Mouse (Mus musculus): Measurements from ENCODE around the gene Galnt5. TPM values are rescaled to one million over a fixed set of nuclear protein-coding genes. Genes with fewer than 3 reads are reported as not detected.

Galnt5 gene
- total RNA-seq, 2 experiments from 2014 or later = not detected

DNA sequence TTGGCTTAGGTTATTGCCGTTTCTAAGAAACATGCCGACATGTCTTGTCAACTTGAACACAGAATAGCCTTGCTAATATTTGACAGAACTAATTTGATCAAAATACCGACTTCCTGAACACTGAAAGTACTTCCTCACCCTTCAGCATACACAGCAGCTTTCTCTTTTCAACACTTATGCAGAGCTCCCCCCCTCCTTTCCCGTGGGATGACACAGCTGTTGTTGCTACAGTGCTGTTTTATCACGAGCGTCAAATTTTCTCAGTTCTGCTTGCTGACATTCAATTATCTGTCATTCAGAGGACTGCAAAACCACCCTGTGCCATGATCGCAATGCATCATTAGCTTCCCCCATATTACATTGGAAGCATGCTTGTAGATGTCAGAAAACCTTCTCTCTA is 44.2 kb downstream of the Galnt5 start:
- intact Hi-C loops (cut with DNase I) = no loop called here
- TF ChIP-seq CTCF (IDR thresholded peaks at IDR 0.05) = no peak
- H3K4me3 ChIP-seq = no peak overlapping the region
- H3K27ac ChIP-seq = no peak overlapping the region
- peak; percentile 12 to 32 for DNase-seq (ENCODE audit: extremely low spot score in 1 of 2, low spot score in 2 of 2)

DNA sequence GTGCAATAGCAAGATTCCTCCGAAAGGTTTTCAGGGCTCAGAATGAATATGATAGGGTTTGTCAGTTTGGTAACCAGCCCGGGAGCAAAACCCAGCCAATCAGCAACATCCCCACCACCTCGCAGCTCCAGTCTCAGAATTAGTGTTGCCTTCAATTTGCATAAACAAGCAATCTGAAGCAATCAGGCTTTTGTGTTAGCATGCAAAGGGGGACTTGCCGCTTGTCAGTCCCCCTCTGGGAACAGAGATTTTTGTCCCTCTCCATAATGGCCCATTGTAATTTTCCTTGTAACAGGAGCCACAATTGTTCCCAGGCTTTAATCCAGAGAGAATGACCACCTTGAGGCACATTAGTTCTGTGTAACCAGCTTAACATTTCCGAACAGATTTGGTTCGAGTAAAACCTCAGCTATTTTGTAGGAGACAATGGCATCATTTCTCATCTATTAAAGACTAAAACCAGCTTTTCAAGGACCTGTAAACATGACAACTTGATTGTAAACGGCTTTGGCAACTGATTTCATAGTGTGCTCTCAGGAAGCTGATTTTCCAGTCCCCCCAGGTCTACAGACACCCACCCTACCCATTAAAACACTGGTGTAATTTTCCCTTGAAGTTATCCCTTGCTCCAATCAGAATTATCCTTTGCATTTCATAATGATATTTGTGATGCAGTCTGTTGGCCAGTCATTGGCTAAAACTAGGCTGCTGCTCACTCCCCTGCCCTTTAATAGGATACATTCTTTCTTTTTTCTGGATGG is 55.3 kb downstream of the Galnt5 start, which contains the start of gene Ermn:
Ermn (minus strand) TSS at position 44 of the 761 bp plus-strand sequence.
- Histone ChIP-seq H3K4me3 (peak within 1 kb of the TSS; percentile 5; the same call in 1 of the 2 replicates), H3K27ac (no peak within 1 kb of the TSS)
- DNase-seq (ENCODE audit: extremely low spot score in 1 of 2, low spot score in 2 of 2) = no peak
- TF ChIP-seq CTCF (IDR thresholded peaks at IDR 0.05) = no peak
- intact Hi-C loops (cut with DNase I) = no loop called here

DNA sequence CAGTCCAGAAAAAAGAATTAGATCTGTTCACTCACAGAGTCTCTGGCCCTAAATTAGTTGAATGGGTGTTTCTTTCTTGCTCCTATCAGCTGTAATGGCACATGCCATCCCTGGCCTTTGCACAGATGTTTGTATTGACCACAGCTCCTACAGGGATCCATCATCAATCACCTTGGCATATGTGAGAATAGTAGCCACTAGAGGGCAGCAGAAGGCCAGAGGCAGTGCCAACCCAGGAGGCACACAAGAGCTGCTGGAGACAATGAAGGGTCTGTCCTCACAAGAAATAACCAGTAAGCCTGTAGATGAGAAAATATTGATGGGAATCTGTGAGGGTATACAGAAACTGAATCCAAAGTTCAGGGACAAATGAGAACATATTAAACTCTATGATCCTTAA is 57.7 kb downstream of the Galnt5 start:
- Histone ChIP-seq H3K27ac (no peak overlapping the region), H3K4me3 (no peak overlapping the region)
- peak; percentile 90 for TF ChIP-seq CTCF (IDR thresholded peaks at IDR 0.05)
- peak; percentile 32 to 59 for DNase-seq (ENCODE audit: extremely low spot score in 1 of 2, low spot score in 2 of 2)
- intact Hi-C loops (cut with DNase I) = loop anchor here (2.0 to 5.0 kb wide), 4 partner anchors 143 to 612 kb away; no protein-coding TSS in a partner anchor

DNA sequence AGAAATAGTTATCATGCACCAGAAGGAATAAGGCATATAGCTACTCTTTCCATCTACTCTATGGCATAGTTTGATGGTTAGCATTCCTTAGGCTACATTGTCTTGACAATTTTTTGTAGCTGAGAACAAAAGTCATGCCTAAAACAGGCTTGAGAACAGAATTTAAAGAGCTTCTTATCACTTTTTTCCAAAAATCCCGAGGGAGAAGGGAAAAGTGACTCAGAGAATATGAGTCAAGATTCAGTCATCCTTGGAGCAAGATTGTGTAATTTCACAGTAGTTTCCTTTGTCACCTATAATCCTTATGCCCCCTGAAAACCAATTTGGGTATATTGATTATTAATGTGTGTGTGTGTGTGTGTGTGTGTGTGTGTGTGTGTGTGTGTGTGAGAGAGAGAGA is 82.2 kb downstream of the Galnt5 start:
- intact Hi-C loops (cut with DNase I) = no loop called here

DNA sequence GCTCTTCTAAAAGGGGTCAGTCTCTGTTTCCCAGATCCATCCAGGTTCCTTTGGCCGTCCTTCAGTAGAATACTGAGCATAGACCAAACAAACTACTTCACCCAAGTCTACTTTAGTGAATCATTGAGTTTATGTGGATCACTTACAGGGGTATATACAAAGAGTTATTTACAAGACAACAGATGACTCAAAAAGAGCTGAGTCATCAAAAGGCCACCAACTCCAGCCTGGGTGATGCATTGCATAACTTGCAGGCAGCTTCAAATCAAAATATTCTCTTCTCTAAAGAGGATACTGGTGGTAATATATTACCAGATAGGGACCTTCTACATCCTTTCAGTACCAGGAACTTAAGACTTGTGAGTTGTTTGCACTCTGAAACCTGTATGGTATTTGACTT is 88.7 kb downstream of the Galnt5 start:
- DNase-seq (ENCODE audit: extremely low spot score in 1 of 2, low spot score in 2 of 2) = no peak
- TF ChIP-seq CTCF (IDR thresholded peaks at IDR 0.05) = no peak
- H3K4me3 ChIP-seq = no peak overlapping the region
- H3K27ac ChIP-seq = no peak overlapping the region
- intact Hi-C loops (cut with DNase I) = no loop called here

More for the DNA sequence above, 82.2 kb downstream of the Galnt5 start:
- no peak for DNase-seq (ENCODE audit: extremely low spot score in 1 of 2, low spot score in 2 of 2)
- Histone ChIP-seq H3K4me3 (no peak overlapping the region), H3K27ac (no peak overlapping the region)
- TF ChIP-seq CTCF (IDR thresholded peaks at IDR 0.05) = no peak

DNA sequence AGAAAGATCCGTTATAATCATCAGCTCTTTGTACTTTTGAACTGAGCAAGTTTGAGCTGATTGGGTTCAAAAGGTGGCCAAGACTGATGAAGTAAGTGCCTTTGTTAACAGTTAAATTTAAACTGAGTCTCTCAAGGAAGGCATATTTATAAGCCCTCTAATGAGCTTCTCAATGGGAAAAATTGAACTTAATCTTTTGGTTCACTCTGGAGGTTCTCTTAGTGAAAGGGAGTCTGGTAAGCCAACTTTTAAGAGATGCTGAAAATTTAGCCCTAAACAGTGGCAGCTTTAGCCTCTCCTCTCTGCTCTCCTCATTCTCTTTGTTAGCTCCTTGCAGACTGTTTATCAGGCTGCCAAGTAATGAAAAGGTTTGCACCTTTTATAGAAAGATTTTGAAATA is 97.1 kb downstream of the Galnt5 start:
- no peak for DNase-seq (ENCODE audit: extremely low spot score in 1 of 2, low spot score in 2 of 2)
- intact Hi-C loops (cut with DNase I) = no loop called here
- TF ChIP-seq CTCF (IDR thresholded peaks at IDR 0.05) = no peak
- Histone ChIP-seq H3K4me3 (no peak overlapping the region), H3K27ac (no peak overlapping the region)

Other genes with a start within 250 kb of the Galnt5 start
- gene Ermn, start 55.0 kb downstream of the Galnt5 start, total RNA-seq (2021) = 10 to 100 TPM; 15.0 to 16.0 TPM
- gene Cytip, start 197.6 kb downstream of the Galnt5 start, total RNA-seq (2021) = under 1 TPM in 1 of 2 experiments, not detected in 1; 0.20 TPM